Mouse (Mus musculus) liver, embryonic 16.5 days (tissue): ENCODE measurements around the gene Olfr655. TPM values are rescaled to one million over a fixed set of nuclear protein-coding genes. Genes with fewer than 3 reads are reported as not detected.

Experiments
- ATAC-seq: fragments of 200-750 bp; cut with Nextera tagmentation; 2 replicates; pipeline ENCODE4 v1.8.0; 2017; ENCODE audit warnings: low read depth, mild to moderate bottlenecking, moderate number of reproducible peaks, moderate library complexity
- H3K27ac ChIP-seq: fragments of 300-500 bp; sonication (generic); 2 replicates; pipeline ENCODE4 v1.5.1; 2014; ENCODE audit warnings: mild to moderate bottlenecking, low read length
- H3K27me3 ChIP-seq: fragments of 300-500 bp; sonication (generic); 2 replicates; pipeline ENCODE4 v1.6.1; 2014; ENCODE audit warnings: low read depth, low read length, mixed read lengths; ENCODE audit not compliant: control insufficient read depth, insufficient read depth
- H3K36me3 ChIP-seq: fragments of 300-500 bp; sonication (generic); 2 replicates; pipeline ENCODE4 v1.6.1; 2014; ENCODE audit warnings: mild to moderate bottlenecking; ENCODE audit not compliant: control insufficient read depth, insufficient read depth
- H3K4me1 ChIP-seq: fragments of 300-500 bp; sonication (generic); 2 replicates; pipeline ENCODE4 v1.6.1; 2014; ENCODE audit warnings: low read depth, low read length, mixed read lengths; ENCODE audit not compliant: control insufficient read depth
- H3K4me2 ChIP-seq: fragments of 300-500 bp; sonication (generic); 2 replicates; pipeline ENCODE4 v1.6.1; 2014; ENCODE audit warnings: low read depth, low read length, mixed read lengths
- H3K4me3 ChIP-seq: fragments of 300-500 bp; sonication (generic); 2 replicates; pipeline ENCODE4 v1.5.1; 2014; ENCODE audit warnings: low read depth, mild to moderate bottlenecking, low read length
- H3K9ac ChIP-seq: fragments of 300-500 bp; sonication (generic); 2 replicates; pipeline ENCODE4 v1.6.1; 2014; ENCODE audit warnings: low read depth, low read length
- H3K9me3 ChIP-seq: fragments of 300-500 bp; sonication (generic); replicated peaks from 2 replicates; pipeline ENCODE4 v1.6.1; 2016; ENCODE audit warnings: low read length; ENCODE audit not compliant: control insufficient read depth
- WGBS: fragments of 180-500 bp; shearing (Covaris S2); extraction: QIAGEN DNeasy Blood & Tissue Kit; methylation state at CpG from one replicate; pipeline ENCODE4 v1.1.7; 2014; ENCODE audit not compliant: insufficient replicate concordance; 5-methylcytosine and 5-hydroxymethylcytosine counted together
- polyA plus RNA-seq: library from polyadenylated mRNA; unstranded; fragments of >200 nt; fragmentation: Nextera tagmentation; extraction: Ambion mirVana; gene quantifications from 2 replicates; pipeline ENCODE4 v1.2.1, GENCODE M21; 2015

Gene Olfr655
- polyA plus RNA-seq, 1 experiment from 2014 or later, result not detected

- H3K27ac ChIP-seq, result no peak overlapping the region
- no peak overlapping the region for H3K4me2 ChIP-seq
- no peak overlapping the region for H3K4me3 ChIP-seq
- no peak overlapping the region for H3K9ac ChIP-seq
- no peaks in the 10 kb centered on the region for H3K4me1 ChIP-seq
- no peaks in the 10 kb centered on the region for H3K36me3 ChIP-seq
- no peaks in the 10 kb centered on the region for H3K9me3 ChIP-seq
- WGBS, result 64% methylated on average over 4 of the region's 4 CpGs
- H3K27me3 ChIP-seq, result no peaks in the 10 kb centered on the region
- no peak for ATAC-seq
Observed at GRCm38 (mm10) chr7:104580846-104581245, 20.7 kb downstream of the Olfr655 start.

DNA sequence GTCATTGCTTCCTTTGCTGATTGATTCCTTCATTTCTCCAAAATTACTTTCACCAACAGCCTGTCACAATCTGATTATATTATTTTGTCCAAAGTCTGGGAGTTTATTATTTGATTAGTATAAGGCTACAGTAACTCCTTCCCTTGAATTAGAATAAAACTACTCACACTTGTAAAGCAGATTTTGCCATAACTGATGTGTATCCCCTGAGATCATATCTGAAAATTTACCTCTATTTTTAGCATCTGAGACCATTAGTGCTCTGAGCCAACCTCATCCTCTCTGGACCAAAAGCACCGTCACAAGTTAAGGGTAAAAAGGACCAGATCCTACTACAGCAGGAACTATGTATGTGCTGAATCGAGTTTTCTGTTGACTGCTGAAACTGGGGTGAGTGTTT is 24.6 kb downstream of the Olfr655 start, which contains the start of gene Olfr653:
Gene Olfr653 (plus strand): TSS at position 301 of the 400 bp plus-strand sequence.
- Histone ChIP-seq H3K4me2 (no peak within 1 kb of the TSS), H3K36me3 (no peaks in the 10 kb centered on the region), H3K4me3 (no peak within 1 kb of the TSS), H3K9ac (no peak within 1 kb of the TSS), H3K27me3 (no peaks in the 10 kb centered on the region), H3K27ac (no peak within 1 kb of the TSS), H3K9me3 (no peaks in the 10 kb centered on the region), H3K4me1 (no peaks in the 10 kb centered on the region)
- WGBS, result 41% methylated on average over 2 of the region's 2 CpGs
- no peak for ATAC-seq

- H3K27ac ChIP-seq, result no peak within 1 kb of the TSS
- H3K4me2 ChIP-seq, result no peak within 1 kb of the TSS
- H3K9ac ChIP-seq, result no peak within 1 kb of the TSS
- no peak for ATAC-seq
- no peaks in the 10 kb centered on the region for H3K4me1 ChIP-seq
- no peaks in the 10 kb centered on the region for H3K36me3 ChIP-seq
- H3K9me3 ChIP-seq, result no peaks in the 10 kb centered on the region
- no peaks in the 10 kb centered on the region for H3K27me3 ChIP-seq
- no peak within 1 kb of the TSS for H3K4me3 ChIP-seq
Observed at GRCm38 (mm10) chr7:104560601-104561000, 41.0 kb downstream of the Olfr655 start, which contains the start of gene Olfr652. Gene Olfr652 (plus strand): TSS chr7:104560901.

DNA sequence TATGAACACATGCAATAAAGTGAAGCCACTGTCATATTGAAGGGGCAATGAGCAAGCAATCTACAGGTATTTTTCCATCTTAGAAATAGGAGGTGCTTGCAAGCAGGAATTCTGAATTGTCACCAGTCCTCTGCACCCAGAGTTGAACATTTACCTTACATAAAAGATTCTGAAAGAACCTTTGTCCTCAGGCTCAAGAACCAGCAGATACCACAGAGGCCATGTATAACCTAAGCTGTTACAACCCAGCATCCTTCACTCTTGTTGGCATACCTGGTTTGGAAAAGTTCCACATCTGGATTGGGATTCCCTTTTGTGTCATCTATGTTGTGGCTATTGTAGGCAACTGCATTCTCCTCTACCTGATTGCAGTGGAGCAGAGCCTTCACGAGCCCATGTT is 48.9 kb downstream of the Olfr655 start:
- H3K4me1 ChIP-seq, result no peaks in the 10 kb centered on the region
- H3K9me3 ChIP-seq, result no peaks in the 10 kb centered on the region
- H3K27ac ChIP-seq, result no peak overlapping the region
- H3K9ac ChIP-seq, result no peak overlapping the region
- H3K36me3 ChIP-seq, result no peaks in the 10 kb centered on the region
- no peak for ATAC-seq
- H3K4me2 ChIP-seq, result no peak overlapping the region
- no peaks in the 10 kb centered on the region for H3K27me3 ChIP-seq
- 39% methylated on average over 1 of the region's 1 CpGs for WGBS
- no peak overlapping the region for H3K4me3 ChIP-seq

DNA sequence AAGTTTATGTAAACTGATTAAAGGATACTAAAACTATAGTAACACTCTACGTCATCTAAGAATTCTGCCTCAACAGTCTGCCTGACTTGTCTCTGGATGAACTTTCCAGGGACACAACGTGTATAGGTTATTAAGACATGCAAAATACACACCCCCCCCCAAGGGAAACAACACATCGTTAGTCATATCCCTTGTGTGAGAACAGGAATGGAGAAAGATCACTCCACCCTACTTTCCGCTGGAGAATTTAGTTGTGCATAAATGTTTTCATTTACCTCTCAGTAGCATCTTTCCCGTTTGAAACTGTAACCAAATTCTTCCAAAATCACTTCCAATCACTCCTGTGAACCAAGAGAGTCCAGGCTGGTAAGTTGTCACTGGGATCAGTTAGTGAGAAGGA is 51.7 kb downstream of the Olfr655 start, which contains the start of gene Olfr651:
Gene Olfr651 (plus strand): TSS at position 301 of the 400 bp plus-strand sequence.
- no peak for ATAC-seq
- Histone ChIP-seq H3K4me3 (no peak within 1 kb of the TSS), H3K27me3 (no peaks in the 10 kb centered on the region), H3K4me1 (no peaks in the 10 kb centered on the region), H3K9ac (no peak within 1 kb of the TSS), H3K27ac (no peak within 1 kb of the TSS), H3K9me3 (no peaks in the 10 kb centered on the region), H3K4me2 (no peak within 1 kb of the TSS), H3K36me3 (no peaks in the 10 kb centered on the region)
- 58% methylated on average over 5 of the region's 5 CpGs for WGBS

Other genes starting within 250 kb of the Olfr655 start
- gene Trim12c, start 248.4 kb downstream of the Olfr655 start, polyA plus RNA-seq, result 0.97 and 1.0 TPM in 2 replicates
- gene Trim30b, start 231.9 kb downstream of the Olfr655 start, polyA plus RNA-seq, result 0.23 and 0.31 TPM in 2 replicates
- gene Trim30c, start 200.9 kb downstream of the Olfr655 start, polyA plus RNA-seq, result 0.30 and 0.34 TPM in 2 replicates
- gene Trim30a, start 136.6 kb downstream of the Olfr655 start, polyA plus RNA-seq, result 2.3 and 2.6 TPM in 2 replicates
- 0.72 and 0.78 TPM in 2 replicates for gene Trim30d, start 93.9 kb downstream of the Olfr655 start, polyA plus RNA-seq
- not detected in 2 replicates for gene Olfr651, start 51.6 kb downstream of the Olfr655 start, polyA plus RNA-seq
- not detected in 2 replicates for gene Olfr652, start 40.9 kb downstream of the Olfr655 start, polyA plus RNA-seq
- gene Olfr653, start 24.5 kb downstream of the Olfr655 start, polyA plus RNA-seq, result not detected in 2 replicates
- not detected in 2 replicates for gene Olfr654, start 14.8 kb downstream of the Olfr655 start, polyA plus RNA-seq
- not detected in 2 replicates for gene Olfr656, start 12.2 kb upstream of the Olfr655 start, polyA plus RNA-seq
- not detected in 2 replicates for gene Olfr657, start 23.0 kb upstream of the Olfr655 start, polyA plus RNA-seq
- not detected in 2 replicates for gene Olfr658, start 45.5 kb upstream of the Olfr655 start, polyA plus RNA-seq
- not detected in 2 replicates for gene Olfr659, start 65.0 kb upstream of the Olfr655 start, polyA plus RNA-seq
- not detected in 2 replicates for gene Olfr661, start 84.7 kb upstream of the Olfr655 start, polyA plus RNA-seq
- gene Usp17le, start 175.7 kb upstream of the Olfr655 start, polyA plus RNA-seq, result not detected in 2 replicates
- gene Usp17lb, start 240.8 kb upstream of the Olfr655 start, polyA plus RNA-seq, result not detected in 2 replicates